Mouse (Mus musculus) neural tube, embryonic 13.5 days (tissue): ENCODE measurements around the gene Kif1bp. TPM values are rescaled to one million over a fixed set of nuclear protein-coding genes. Genes with fewer than 3 reads are reported as not detected.

ENCODE experiments used
- ATAC-seq: fragments of 200-750 bp; cut with Nextera tagmentation; 2 replicates; pipeline ENCODE4 v1.8.0; 2017; ENCODE audit warnings: low read depth, mild to moderate bottlenecking, moderate TSS enrichment, moderate library complexity
- H3K27ac ChIP-seq: fragments of 300-500 bp; sonication (generic); replicated peaks from 2 replicates; pipeline ENCODE4 v1.5.1; 2015; ENCODE audit warnings: moderate library complexity, mild to moderate bottlenecking, inconsistent platforms
- H3K27me3 ChIP-seq: fragments of 300-500 bp; sonication (generic); 2 replicates; pipeline ENCODE4 v1.6.1; 2015; ENCODE audit warnings: mild to moderate bottlenecking, inconsistent platforms
- H3K36me3 ChIP-seq: fragments of 300-500 bp; sonication (generic); 2 replicates; pipeline ENCODE4 v1.6.1; 2015; ENCODE audit warnings: mild to moderate bottlenecking, inconsistent platforms
- H3K4me1 ChIP-seq: fragments of 300-500 bp; sonication (generic); replicated peaks from 2 replicates; pipeline ENCODE4 v1.6.1; 2015; ENCODE audit warnings: inconsistent platforms
- H3K4me2 ChIP-seq: fragments of 300-500 bp; sonication (generic); 2 replicates; pipeline ENCODE4 v1.6.1; 2015; ENCODE audit warnings: inconsistent platforms, mild to moderate bottlenecking, moderate library complexity
- H3K4me3 ChIP-seq: fragments of 300-500 bp; sonication (generic); 2 replicates; pipeline ENCODE4 v1.5.1; 2015; ENCODE audit warnings: mild to moderate bottlenecking, inconsistent platforms
- H3K9ac ChIP-seq: fragments of 300-500 bp; sonication (generic); 2 replicates; pipeline ENCODE4 v1.6.1; 2015; ENCODE audit warnings: moderate library complexity, mild to moderate bottlenecking, inconsistent platforms
- H3K9me3 ChIP-seq: fragments of 300-500 bp; sonication (generic); 2 replicates; pipeline ENCODE4 v1.6.1; 2016; ENCODE audit warnings: inconsistent platforms
- WGBS: fragments of 180-500 bp; shearing (Covaris S2); methylation state at CpG from one replicate; pipeline ENCODE4 v1.1.7; 2015; 5-methylcytosine and 5-hydroxymethylcytosine counted together
- polyA plus RNA-seq: library from polyadenylated mRNA; unstranded; fragments of >200 nt; fragmentation: Nextera tagmentation; extraction: Ambion mirVana; gene quantifications from 2 replicates; pipeline ENCODE4 v1.2.1, GENCODE M21; 2015

The Kif1bp gene
- polyA plus RNA-seq, 1 experiment from 2014 or later, result 73.1 TPM

DNA sequence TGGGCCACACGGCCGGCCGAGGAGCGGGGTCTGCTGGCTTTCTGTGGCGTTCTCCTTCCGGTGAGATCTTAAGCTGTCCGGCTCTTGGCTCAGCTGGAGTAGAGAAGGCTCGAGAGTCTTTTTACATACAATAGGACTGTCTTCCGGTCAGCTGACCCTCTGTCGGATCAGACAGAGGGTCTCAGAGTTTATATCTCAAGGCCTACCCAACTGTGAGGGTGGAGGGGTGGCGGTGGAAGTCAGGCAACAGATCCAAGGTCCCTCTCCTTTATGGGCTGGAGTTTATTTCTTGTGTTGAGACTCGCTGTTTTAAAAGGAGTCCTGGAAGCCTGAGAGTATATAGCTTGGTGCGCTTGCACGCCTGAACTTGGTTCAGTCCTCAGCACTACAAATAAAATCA lies 50.9 kb downstream of the Kif1bp start, which contains the start of gene Srgn:
Gene Srgn, minus strand, starts transcription at position 101 of the 400 bp plus-strand sequence.
- Histone ChIP-seq H3K4me2 (no peak within 1 kb of the TSS), H3K9me3 (no peaks in the 10 kb centered on the region), H3K4me3 (no peak within 1 kb of the TSS), H3K36me3 (no peaks in the 10 kb centered on the region), H3K4me1 (no peaks in the 10 kb centered on the region), H3K27ac (no peak within 1 kb of the TSS), H3K9ac (no peak within 1 kb of the TSS), H3K27me3 (no peaks in the 10 kb centered on the region)
- WGBS, result 92% methylated on average over 14 of the region's 14 CpGs
- no peak for ATAC-seq

- no peak overlapping the region for H3K4me3 ChIP-seq
- no peak overlapping the region for H3K9ac ChIP-seq
- H3K27me3 ChIP-seq, result no peaks in the 10 kb centered on the region
- no peak overlapping the region for H3K4me2 ChIP-seq
- ATAC-seq, result no peak
- H3K4me1 ChIP-seq, result no peaks in the 10 kb centered on the region
- no peak overlapping the region for H3K27ac ChIP-seq
- H3K9me3 ChIP-seq, result no peaks in the 10 kb centered on the region
- no peaks in the 10 kb centered on the region for H3K36me3 ChIP-seq
- 75% methylated on average over 7 of the region's 7 CpGs for WGBS
Observed at GRCm38 (mm10) chr10:62522346-62522950, 55.8 kb downstream of the Kif1bp start.

- Histone ChIP-seq H3K4me2 (no peak overlapping the region), H3K4me1 (no peaks in the 10 kb centered on the region), H3K27ac (no peak overlapping the region), H3K36me3 (no peaks in the 10 kb centered on the region), H3K9ac (no peak overlapping the region), H3K27me3 (no peaks in the 10 kb centered on the region), H3K9me3 (no peaks in the 10 kb centered on the region), H3K4me3 (no peak overlapping the region)
- 75% methylated on average over 4 of the region's 4 CpGs for WGBS
- ATAC-seq, result no peak
Observed at GRCm38 (mm10) chr10:62521763-62522162, 56.5 kb downstream of the Kif1bp start.

- H3K36me3 ChIP-seq, result no peaks in the 10 kb centered on the region
Observed at GRCm38 (mm10) chr10:62520911-62521310, 57.3 kb downstream of the Kif1bp start.

GRCm38 (mm10) chr10:62517511-62517910 lies 60.7 kb downstream of the Kif1bp start:
- H3K9me3 ChIP-seq, result no peaks in the 10 kb centered on the region
- no peak overlapping the region for H3K27ac ChIP-seq
- no peak overlapping the region for H3K4me3 ChIP-seq
- no peaks in the 10 kb centered on the region for H3K27me3 ChIP-seq
- ATAC-seq, result no peak
- WGBS, result 87% methylated on average over 6 of the region's 6 CpGs
- H3K4me2 ChIP-seq, result no peak overlapping the region
- no peak overlapping the region for H3K9ac ChIP-seq
- no peaks in the 10 kb centered on the region for H3K36me3 ChIP-seq
- H3K4me1 ChIP-seq, result no peaks in the 10 kb centered on the region

More at GRCm38 (mm10) chr10:62520911-62521310, 57.3 kb downstream of the Kif1bp start:
- no peak overlapping the region for H3K9ac ChIP-seq
- no peaks in the 10 kb centered on the region for H3K27me3 ChIP-seq
- no peak overlapping the region for H3K27ac ChIP-seq
- no peaks in the 10 kb centered on the region for H3K9me3 ChIP-seq
- WGBS, result 80% methylated on average over 2 of the region's 2 CpGs
- H3K4me1 ChIP-seq, result no peaks in the 10 kb centered on the region
- no peak for ATAC-seq
- no peak overlapping the region for H3K4me2 ChIP-seq
- H3K4me3 ChIP-seq, result no peak overlapping the region

DNA sequence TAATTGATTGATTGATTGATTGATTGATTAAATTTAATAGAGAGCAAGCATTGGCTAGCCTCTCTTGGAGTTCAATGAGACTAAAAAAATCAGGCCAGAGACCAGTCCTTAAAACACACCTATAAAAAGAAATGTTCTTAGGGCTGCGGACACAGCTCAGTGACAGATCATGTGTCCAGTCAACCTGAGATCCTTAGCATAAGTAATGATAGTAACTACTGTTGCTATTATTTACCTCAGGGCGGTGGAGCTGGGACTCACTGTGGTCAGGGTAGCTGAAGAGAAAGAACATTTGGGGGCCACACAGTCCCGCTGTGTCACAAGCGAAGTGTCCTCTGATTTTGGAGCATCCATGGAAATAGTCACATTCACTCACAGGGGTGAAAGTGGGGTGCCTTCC lies 65.4 kb downstream of the Kif1bp start:
- Histone ChIP-seq H3K9me3 (no peaks in the 10 kb centered on the region), H3K4me1 (0 out of 2 replicates have a peak, but pooled peaks cover 6% of the 10 kb centered on the region), H3K27ac (no peak overlapping the region), H3K36me3 (no peaks in the 10 kb centered on the region), H3K9ac (no peak overlapping the region), H3K4me3 (no peak overlapping the region), H3K4me2 (no peak overlapping the region), H3K27me3 (peaks cover 10% of the 10 kb centered on the region)
- ATAC-seq, result no peak
- whole genome bisulfite sequencing, result 91% methylated on average over 4 of the region's 4 CpGs

DNA sequence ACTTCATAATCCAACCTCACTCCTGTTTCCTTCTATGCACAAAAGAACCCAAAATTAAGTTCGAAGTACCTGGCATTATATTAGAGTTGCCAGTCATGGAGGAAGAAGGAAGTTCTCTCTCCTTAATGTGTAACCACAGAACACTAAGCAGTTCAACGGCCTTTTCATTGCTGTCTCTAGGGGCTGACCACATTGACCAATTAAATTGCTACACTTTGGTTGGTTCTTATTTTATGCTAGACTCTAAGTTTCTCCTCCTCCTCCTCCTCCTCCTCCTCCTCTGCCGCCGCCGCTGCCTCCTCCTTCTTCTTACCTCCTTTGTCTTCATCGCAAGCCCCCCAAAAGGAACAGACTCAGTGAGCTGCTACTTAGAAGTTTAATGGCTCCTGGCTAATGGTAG lies 66.7 kb downstream of the Kif1bp start:
- no peak overlapping the region for H3K4me2 ChIP-seq
- ATAC-seq, result no peak
- WGBS, result 77% methylated on average over 6 of the region's 6 CpGs
- 0 out of 2 replicates have a peak, but pooled peaks cover 6% of the 10 kb centered on the region for H3K4me1 ChIP-seq
- H3K27me3 ChIP-seq, result peaks cover 21% of the 10 kb centered on the region
- H3K36me3 ChIP-seq, result no peaks in the 10 kb centered on the region
- H3K27ac ChIP-seq, result no peak overlapping the region
- H3K4me3 ChIP-seq, result no peak overlapping the region
- H3K9me3 ChIP-seq, result no peaks in the 10 kb centered on the region
- no peak overlapping the region for H3K9ac ChIP-seq

DNA sequence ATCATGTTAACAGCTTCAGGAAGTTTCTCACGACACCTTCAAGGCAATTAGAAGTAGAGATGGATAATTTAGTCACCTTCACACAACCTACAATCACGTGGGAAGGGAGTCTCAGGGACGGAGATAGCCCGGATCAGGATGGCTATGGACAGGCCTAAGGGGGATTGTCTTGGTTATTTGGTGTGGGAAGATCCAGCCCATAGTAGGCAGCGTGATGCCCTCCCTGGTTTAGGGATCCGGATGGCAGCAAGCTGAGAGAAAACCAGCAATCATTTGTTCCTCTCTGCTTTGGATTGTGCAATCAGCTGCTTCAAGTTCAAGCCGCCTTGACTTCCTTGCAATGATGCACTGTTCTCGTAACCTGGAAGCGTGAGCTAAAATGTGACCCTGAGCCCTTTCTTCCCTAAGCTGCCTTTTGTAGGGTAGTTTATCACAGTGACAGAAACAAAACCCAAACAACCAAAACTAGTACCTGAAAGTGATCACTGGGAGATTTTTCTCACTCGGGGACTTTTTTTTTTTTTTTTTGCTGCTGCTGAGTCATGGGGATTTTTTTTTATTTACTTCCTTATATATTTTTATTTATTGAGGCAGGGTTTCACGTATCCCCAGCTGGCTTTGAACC lies 69.1 kb downstream of the Kif1bp start:
- no peak overlapping the region for H3K4me3 ChIP-seq
- no peak overlapping the region for H3K9ac ChIP-seq
- ATAC-seq, result no peak
- no peaks in the 10 kb centered on the region for H3K9me3 ChIP-seq
- H3K4me2 ChIP-seq, result no peak overlapping the region
- WGBS, result 68% methylated on average over 11 of the region's 11 CpGs
- peaks cover 21% of the 10 kb centered on the region for H3K27me3 ChIP-seq
- H3K4me1 ChIP-seq, result 0 out of 2 replicates have a peak, but pooled peaks cover 6% of the 10 kb centered on the region
- no peaks in the 10 kb centered on the region for H3K36me3 ChIP-seq
- H3K27ac ChIP-seq, result no peak overlapping the region

- Histone ChIP-seq H3K4me3 (peak overlapping the region; percentile 25), H3K36me3 (no peaks in the 10 kb centered on the region), H3K4me1 (0 out of 2 replicates have a peak, but pooled peaks cover 6% of the 10 kb centered on the region), H3K4me2 (peak overlapping the region; percentile 48), H3K27me3 (peaks cover 21% of the 10 kb centered on the region), H3K27ac (no peak overlapping the region), H3K9ac (peak overlapping the region; percentile 39; the same call in 1 of the 2 replicates), H3K9me3 (no peaks in the 10 kb centered on the region)
- WGBS, result 11% methylated on average over 11 of the region's 11 CpGs
- no peak for ATAC-seq
Observed at GRCm38 (mm10) chr10:62508459-62508858, 69.8 kb downstream of the Kif1bp start.

- 17% methylated on average over 18 of the region's 18 CpGs for whole genome bisulfite sequencing
- H3K4me2 ChIP-seq, result peak overlapping the region; percentile 48
- no peak overlapping the region for H3K9ac ChIP-seq
- 0 out of 2 replicates have a peak, but pooled peaks cover 6% of the 10 kb centered on the region for H3K4me1 ChIP-seq
- no peak overlapping the region for H3K27ac ChIP-seq
- no peaks in the 10 kb centered on the region for H3K9me3 ChIP-seq
- peak overlapping the region; percentile 25 for H3K4me3 ChIP-seq
- ATAC-seq, result no peak
- peaks cover 21% of the 10 kb centered on the region for H3K27me3 ChIP-seq
- H3K36me3 ChIP-seq, result no peaks in the 10 kb centered on the region
Observed at GRCm38 (mm10) chr10:62507591-62508308, 70.5 kb downstream of the Kif1bp start.

DNA sequence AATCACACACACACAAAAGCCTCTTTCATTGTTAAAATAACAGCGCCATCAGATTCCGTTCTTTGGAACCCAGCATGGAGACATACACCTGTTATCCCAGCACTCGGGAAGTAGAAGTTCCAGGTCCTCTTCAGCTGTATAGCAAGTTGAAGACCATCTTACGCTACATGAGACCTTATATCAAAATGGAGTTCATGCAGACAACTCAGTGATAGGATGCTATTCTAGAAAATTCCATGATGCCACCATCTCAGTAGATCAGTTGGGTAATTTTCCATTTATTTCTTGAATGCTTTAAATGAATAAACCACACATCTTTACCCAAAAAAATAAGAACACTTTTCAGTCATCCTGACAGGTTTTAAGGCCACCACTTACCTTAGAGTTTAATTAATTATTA lies 71.2 kb downstream of the Kif1bp start:
- H3K4me3 ChIP-seq, result no peak overlapping the region
- WGBS, result 91% methylated on average over 4 of the region's 4 CpGs
- H3K27me3 ChIP-seq, result peaks cover 21% of the 10 kb centered on the region
- 0 out of 2 replicates have a peak, but pooled peaks cover 6% of the 10 kb centered on the region for H3K4me1 ChIP-seq
- no peak overlapping the region for H3K4me2 ChIP-seq
- no peaks in the 10 kb centered on the region for H3K9me3 ChIP-seq
- H3K36me3 ChIP-seq, result no peaks in the 10 kb centered on the region
- no peak for ATAC-seq
- H3K27ac ChIP-seq, result no peak overlapping the region
- no peak overlapping the region for H3K9ac ChIP-seq

DNA sequence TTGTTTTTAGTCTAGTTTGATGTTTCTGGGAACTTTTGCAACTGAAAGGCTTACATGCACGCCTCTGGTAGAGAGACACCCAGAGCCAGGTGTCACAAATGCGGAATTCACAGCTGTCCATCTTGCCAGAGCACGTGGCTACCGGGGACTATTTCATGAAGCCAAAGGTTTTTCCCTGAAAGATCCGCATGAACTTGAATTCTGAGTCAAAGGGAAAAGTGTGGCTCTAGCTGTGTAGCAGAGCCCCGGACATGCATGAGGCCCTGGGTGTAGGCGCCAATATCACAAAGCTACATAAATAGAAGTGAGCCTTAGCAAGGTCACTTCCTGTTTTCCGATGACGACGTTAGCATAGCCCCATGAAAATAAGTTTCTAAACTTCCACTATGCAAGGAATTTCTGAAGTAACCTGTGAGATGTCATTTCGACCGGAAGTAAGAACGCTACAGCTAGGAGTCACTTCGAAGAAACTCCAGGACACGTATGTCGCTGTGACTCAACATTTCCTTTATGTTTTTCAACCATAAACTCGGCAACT lies 72.2 kb downstream of the Kif1bp start:
- no peaks in the 10 kb centered on the region for H3K9me3 ChIP-seq
- H3K36me3 ChIP-seq, result no peaks in the 10 kb centered on the region
- 85% methylated on average over 17 of the region's 17 CpGs for WGBS
- H3K27ac ChIP-seq, result no peak overlapping the region
- no peak for ATAC-seq
- H3K4me2 ChIP-seq, result no peak overlapping the region
- H3K9ac ChIP-seq, result no peak overlapping the region
- peaks cover 21% of the 10 kb centered on the region for H3K27me3 ChIP-seq
- H3K4me3 ChIP-seq, result no peak overlapping the region
- 0 out of 2 replicates have a peak, but pooled peaks cover 6% of the 10 kb centered on the region for H3K4me1 ChIP-seq
